Mouse (Mus musculus): ENCODE results near the gene Prpf19. TPM values are rescaled to one million over a fixed set of nuclear protein-coding genes. Genes with fewer than 3 reads are reported as not detected.
A peak's percentile ranks its signal among the peaks of the same experiment; 100 is the strongest.

The Prpf19 gene
- 45.5 TPM in 2 replicates for polyA plus RNA-seq (2014; fragmentation: Nextera tagmentation; extraction: Ambion mirVana)

DNA sequence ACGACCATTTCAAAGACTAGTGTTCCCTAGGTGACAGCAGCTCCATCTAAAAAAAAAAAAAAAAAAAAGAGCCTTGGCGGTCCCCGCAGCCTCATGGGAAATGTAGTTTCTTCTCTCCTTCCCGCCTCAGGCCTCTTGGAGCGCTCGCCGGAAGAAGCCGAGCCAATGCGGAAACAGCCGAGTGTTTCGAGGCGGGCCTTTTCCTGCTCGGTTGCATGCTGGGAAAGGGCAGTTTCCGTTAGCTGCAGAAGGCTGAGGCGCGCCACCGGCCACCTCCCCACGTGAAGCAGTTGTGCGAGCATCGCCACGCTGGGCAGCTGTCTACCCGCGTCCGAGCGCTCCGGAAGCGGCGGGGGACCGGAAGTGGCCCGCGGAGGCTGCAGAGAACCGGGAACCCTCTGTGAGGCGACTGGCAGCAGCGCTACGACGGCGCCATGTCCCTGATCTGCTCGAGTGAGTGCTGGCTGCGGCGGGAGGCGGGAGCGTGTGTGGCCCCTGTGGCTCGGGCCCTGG lies at the start of gene Prpf19:
Prpf19 (plus strand) TSS at position 216 of the 513 bp plus-strand sequence.
- Histone ChIP-seq H3K4me3 (ENCODE audit: low read depth, low read length) (peak within 1 kb of the TSS; percentile 73), H3K27ac (ENCODE audit: low read depth) (peak within 1 kb of the TSS; percentile 88), H3K4me2 (ENCODE audit: low read length) (peak within 1 kb of the TSS; percentile 88), H3K27me3 (replicated peaks; ENCODE audit: control insufficient read depth, insufficient read depth, low read length) (no peaks in the 10 kb centered on the region), H3K9me3 (ENCODE audit: control insufficient read depth, low read length) (no peaks in the 10 kb centered on the region), H3K9ac (ENCODE audit: low read length) (peak within 1 kb of the TSS; percentile 81), H3K36me3 (ENCODE audit: control insufficient read depth, insufficient read depth, low read length) (peaks cover 29% of the 10 kb centered on the region), H3K4me1 (replicated peaks; ENCODE audit: control insufficient read depth, insufficient read depth, low read length) (peaks cover 11% of the 10 kb centered on the region)
- DNase-seq (ENCODE audit: low spot score) (peak; percentile 97), ATAC-seq (replicated peaks; ENCODE audit: low FRiP score, low TSS enrichment, low read depth) (peak; percentile 95)
- WGBS: under 1% methylated on average over 43 of the region's 43 CpGs

DNA sequence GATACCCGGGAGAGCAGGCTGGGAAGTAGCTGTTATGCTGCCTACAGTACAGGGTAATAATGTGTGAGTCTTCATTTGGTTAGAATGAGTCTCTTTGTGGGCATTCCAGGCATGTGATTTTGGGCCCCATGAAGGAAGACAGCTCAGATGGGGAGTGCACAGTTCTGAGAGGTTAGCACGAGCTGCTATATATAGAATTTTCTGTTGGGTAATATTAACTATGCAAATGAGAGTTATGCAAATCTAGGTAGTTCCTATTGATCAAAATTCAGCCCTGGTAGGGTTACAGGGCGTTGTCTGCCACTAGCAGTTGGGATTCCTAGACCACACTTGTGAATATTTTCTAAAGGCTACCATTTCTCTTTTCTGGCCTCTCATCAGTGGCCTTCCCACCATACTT lies 49.6 kb upstream of the Prpf19 start:
- no peaks in the 10 kb centered on the region for H3K36me3 ChIP-seq (ENCODE audit: control insufficient read depth, insufficient read depth, low read length)
- no peak overlapping the region for H3K9ac ChIP-seq (ENCODE audit: low read length)
- H3K27ac ChIP-seq (ENCODE audit: low read depth): no peak overlapping the region
- no peak overlapping the region for H3K4me2 ChIP-seq (ENCODE audit: low read length)
- WGBS: 81% methylated on average over 3 of the region's 3 CpGs
- no peaks in the 10 kb centered on the region for H3K27me3 ChIP-seq (replicated peaks; ENCODE audit: control insufficient read depth, insufficient read depth, low read length)
- H3K4me3 ChIP-seq (ENCODE audit: low read depth, low read length): no peak overlapping the region
- no peaks in the 10 kb centered on the region for H3K9me3 ChIP-seq (ENCODE audit: control insufficient read depth, low read length)
- H3K4me1 ChIP-seq (replicated peaks; ENCODE audit: control insufficient read depth, insufficient read depth, low read length): no peaks in the 10 kb centered on the region
- DNase-seq (ENCODE audit: low spot score): no peak
- ATAC-seq (replicated peaks; ENCODE audit: low FRiP score, low TSS enrichment, low read depth): no peak

DNA sequence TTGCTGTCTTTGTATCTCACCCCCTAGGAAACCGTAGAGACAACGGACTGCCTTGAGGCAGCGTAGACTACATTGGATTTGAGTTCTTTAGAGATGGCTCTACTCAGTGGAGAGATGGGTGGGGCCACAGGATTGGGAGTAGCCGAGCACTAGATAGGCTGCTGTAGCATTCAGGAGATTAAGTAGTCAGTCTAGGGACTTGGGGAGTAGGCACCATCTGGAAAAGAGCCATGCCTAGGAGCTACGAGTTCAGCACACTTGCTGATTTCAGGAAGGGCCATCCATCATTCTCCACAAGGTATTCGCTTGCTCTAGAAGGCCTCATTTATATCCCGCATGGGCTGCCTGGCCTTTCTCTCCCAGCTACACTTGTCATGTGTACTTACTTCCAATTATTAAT lies 48.9 kb upstream of the Prpf19 start:
- no peak overlapping the region for H3K27ac ChIP-seq (ENCODE audit: low read depth)
- H3K27me3 ChIP-seq (replicated peaks; ENCODE audit: control insufficient read depth, insufficient read depth, low read length): no peaks in the 10 kb centered on the region
- H3K4me2 ChIP-seq (ENCODE audit: low read length): no peak overlapping the region
- H3K9ac ChIP-seq (ENCODE audit: low read length): no peak overlapping the region
- 66% methylated on average over 7 of the region's 7 CpGs for WGBS
- ATAC-seq (replicated peaks; ENCODE audit: low FRiP score, low TSS enrichment, low read depth) (no peak), DNase-seq (ENCODE audit: low spot score) (no peak)
- no peaks in the 10 kb centered on the region for H3K9me3 ChIP-seq (ENCODE audit: control insufficient read depth, low read length)
- H3K4me3 ChIP-seq (ENCODE audit: low read depth, low read length): no peak overlapping the region
- no peaks in the 10 kb centered on the region for H3K36me3 ChIP-seq (ENCODE audit: control insufficient read depth, insufficient read depth, low read length)
- H3K4me1 ChIP-seq (replicated peaks; ENCODE audit: control insufficient read depth, insufficient read depth, low read length): no peaks in the 10 kb centered on the region

DNA sequence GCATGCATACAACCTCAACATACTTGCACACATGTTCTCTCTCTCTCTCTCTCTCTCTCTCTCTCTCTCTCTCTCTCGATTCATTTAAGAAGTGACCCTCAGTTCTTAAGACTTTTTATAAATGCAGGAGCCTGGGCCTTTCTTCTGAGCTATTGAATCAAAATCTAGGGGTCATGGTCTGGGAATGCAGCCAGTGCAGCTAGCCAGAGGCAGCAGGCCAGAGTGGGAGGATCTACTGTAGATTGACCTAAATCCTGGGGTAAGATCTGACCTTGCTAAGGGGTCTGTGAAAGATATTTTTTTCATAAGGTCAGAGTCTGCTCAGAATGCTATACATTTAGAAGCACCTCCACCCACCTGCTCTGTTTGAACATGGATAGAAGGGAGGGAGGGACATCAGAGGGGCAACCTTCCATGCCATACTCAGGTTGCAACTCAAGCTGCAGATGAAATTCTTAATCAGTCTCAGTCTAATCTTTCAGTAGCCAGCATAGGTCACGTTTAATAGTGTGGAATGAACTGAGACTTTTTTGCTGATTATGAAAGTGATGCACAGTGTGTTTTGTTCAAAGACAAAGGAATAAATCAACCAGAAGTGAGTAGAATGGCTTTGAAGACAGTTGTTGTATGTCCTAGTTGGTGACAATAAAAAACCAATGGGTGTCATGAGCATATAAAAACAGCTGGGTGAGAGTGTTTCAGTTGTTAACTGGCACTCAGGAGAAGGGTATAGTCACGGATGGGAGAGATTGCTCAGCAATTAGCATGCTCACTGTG lies 47.5 kb upstream of the Prpf19 start:
- H3K4me1 ChIP-seq (replicated peaks; ENCODE audit: control insufficient read depth, insufficient read depth, low read length): no peaks in the 10 kb centered on the region
- H3K9me3 ChIP-seq (ENCODE audit: control insufficient read depth, low read length): no peaks in the 10 kb centered on the region
- WGBS: 57% methylated on average over 3 of the region's 3 CpGs
- ATAC-seq (replicated peaks; ENCODE audit: low FRiP score, low TSS enrichment, low read depth): no peak
- H3K4me2 ChIP-seq (ENCODE audit: low read length): no peak overlapping the region
- no peak overlapping the region for H3K27ac ChIP-seq (ENCODE audit: low read depth)
- no peak overlapping the region for H3K4me3 ChIP-seq (ENCODE audit: low read depth, low read length)
- no peak overlapping the region for H3K9ac ChIP-seq (ENCODE audit: low read length)
- H3K36me3 ChIP-seq (ENCODE audit: control insufficient read depth, insufficient read depth, low read length): no peaks in the 10 kb centered on the region
- no peak for DNase-seq (ENCODE audit: low spot score)
- H3K27me3 ChIP-seq (replicated peaks; ENCODE audit: control insufficient read depth, insufficient read depth, low read length): no peaks in the 10 kb centered on the region

DNA sequence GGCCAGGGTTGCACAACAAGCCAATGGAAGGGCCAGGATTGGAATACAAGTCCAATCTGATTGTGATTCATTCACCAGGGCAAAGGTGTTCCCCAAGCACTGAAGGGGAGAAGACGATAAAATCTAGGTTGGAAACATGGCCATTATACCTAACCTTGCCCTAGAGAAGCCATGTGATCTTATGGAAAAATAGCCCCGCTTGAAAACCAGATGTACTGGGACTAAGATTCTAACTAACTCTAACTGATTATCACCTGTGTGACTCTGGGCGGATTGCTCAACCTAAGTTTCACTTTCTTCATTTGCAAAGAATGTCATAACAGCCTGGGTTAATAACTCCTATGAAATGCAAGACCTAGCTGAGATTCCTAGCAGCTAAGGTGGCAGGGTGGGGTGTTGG lies 39.6 kb upstream of the Prpf19 start:
- 84% methylated on average over 3 of the region's 3 CpGs for WGBS
- H3K9me3 ChIP-seq (ENCODE audit: control insufficient read depth, low read length): no peaks in the 10 kb centered on the region
- H3K4me2 ChIP-seq (ENCODE audit: low read length): no peak overlapping the region
- no peak for ATAC-seq (replicated peaks; ENCODE audit: low FRiP score, low TSS enrichment, low read depth)
- H3K27ac ChIP-seq (ENCODE audit: low read depth): no peak overlapping the region
- H3K4me3 ChIP-seq (ENCODE audit: low read depth, low read length): no peak overlapping the region
- no peaks in the 10 kb centered on the region for H3K27me3 ChIP-seq (replicated peaks; ENCODE audit: control insufficient read depth, insufficient read depth, low read length)
- H3K4me1 ChIP-seq (replicated peaks; ENCODE audit: control insufficient read depth, insufficient read depth, low read length): no peaks in the 10 kb centered on the region
- no peak for DNase-seq (ENCODE audit: low spot score)
- no peak overlapping the region for H3K9ac ChIP-seq (ENCODE audit: low read length)
- H3K36me3 ChIP-seq (ENCODE audit: control insufficient read depth, insufficient read depth, low read length): peaks cover 41% of the 10 kb centered on the region

DNA sequence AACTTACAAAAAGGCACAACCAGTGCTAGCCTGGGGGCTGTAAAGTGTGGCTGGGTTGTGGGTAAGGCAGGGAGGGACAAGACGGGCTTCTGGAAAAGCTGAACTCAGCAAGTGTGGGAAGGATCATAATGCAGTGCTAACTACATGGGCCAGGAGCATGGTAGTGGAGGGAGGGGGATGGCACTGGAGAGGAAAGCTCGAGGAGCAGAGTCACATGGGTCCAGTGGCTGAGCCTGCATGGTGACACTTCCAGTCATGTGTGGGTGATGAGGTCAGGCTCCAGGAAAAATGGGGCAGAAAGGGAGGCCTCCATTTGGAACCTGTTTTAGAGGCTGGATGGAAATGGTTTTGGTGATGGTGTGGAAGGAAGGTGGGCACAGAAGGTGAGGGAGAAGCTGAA lies 38.5 kb upstream of the Prpf19 start:
- ATAC-seq (replicated peaks; ENCODE audit: low FRiP score, low TSS enrichment, low read depth) (no peak), DNase-seq (ENCODE audit: low spot score) (no peak)
- H3K27ac ChIP-seq (ENCODE audit: low read depth): no peak overlapping the region
- no peak overlapping the region for H3K4me3 ChIP-seq (ENCODE audit: low read depth, low read length)
- no peaks in the 10 kb centered on the region for H3K27me3 ChIP-seq (replicated peaks; ENCODE audit: control insufficient read depth, insufficient read depth, low read length)
- no peak overlapping the region for H3K4me2 ChIP-seq (ENCODE audit: low read length)
- H3K9ac ChIP-seq (ENCODE audit: low read length): no peak overlapping the region
- H3K9me3 ChIP-seq (ENCODE audit: control insufficient read depth, low read length): no peaks in the 10 kb centered on the region
- WGBS: 52% methylated on average over 2 of the region's 2 CpGs
- peaks cover 52% of the 10 kb centered on the region for H3K36me3 ChIP-seq (ENCODE audit: control insufficient read depth, insufficient read depth, low read length)
- no peaks in the 10 kb centered on the region for H3K4me1 ChIP-seq (replicated peaks; ENCODE audit: control insufficient read depth, insufficient read depth, low read length)

DNA sequence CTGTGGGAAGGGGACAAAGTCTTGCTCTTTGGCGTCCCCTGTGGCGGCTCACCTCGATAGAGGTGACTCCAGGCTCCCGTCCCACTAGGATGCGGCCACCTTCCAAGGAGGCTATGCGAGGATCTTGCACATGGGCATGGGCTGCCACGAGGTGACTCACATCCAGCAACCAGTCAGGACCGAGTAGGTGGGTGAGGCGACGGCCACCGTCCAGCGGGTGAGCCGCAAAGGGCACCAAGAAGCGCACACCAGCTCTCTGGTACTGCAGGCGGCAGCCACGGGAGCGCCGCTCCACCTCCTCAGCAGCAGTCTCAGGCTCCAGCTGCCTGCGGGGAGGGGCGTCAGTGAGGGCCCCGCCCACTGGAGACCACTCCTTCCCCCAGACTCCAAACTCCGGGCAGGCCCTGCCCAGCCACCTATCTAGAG lies 34.9 kb upstream of the Prpf19 start:
- 0 out of 2 replicates have a peak, but pooled peaks have one; percentile 10 for ATAC-seq (replicated peaks; ENCODE audit: low FRiP score, low TSS enrichment, low read depth)
- Histone ChIP-seq H3K4me3 (ENCODE audit: low read depth, low read length) (no peak overlapping the region), H3K27ac (ENCODE audit: low read depth) (no peak overlapping the region), H3K9ac (ENCODE audit: low read length) (no peak overlapping the region), H3K4me1 (replicated peaks; ENCODE audit: control insufficient read depth, insufficient read depth, low read length) (no peaks in the 10 kb centered on the region), H3K4me2 (ENCODE audit: low read length) (no peak overlapping the region), H3K36me3 (ENCODE audit: control insufficient read depth, insufficient read depth, low read length) (peaks cover 87% of the 10 kb centered on the region), H3K9me3 (ENCODE audit: control insufficient read depth, low read length) (no peaks in the 10 kb centered on the region), H3K27me3 (replicated peaks; ENCODE audit: control insufficient read depth, insufficient read depth, low read length) (no peaks in the 10 kb centered on the region)
- whole genome bisulfite sequencing: 49% methylated on average over 21 of the region's 22 CpGs
- no peak for DNase-seq (ENCODE audit: low spot score)

DNA sequence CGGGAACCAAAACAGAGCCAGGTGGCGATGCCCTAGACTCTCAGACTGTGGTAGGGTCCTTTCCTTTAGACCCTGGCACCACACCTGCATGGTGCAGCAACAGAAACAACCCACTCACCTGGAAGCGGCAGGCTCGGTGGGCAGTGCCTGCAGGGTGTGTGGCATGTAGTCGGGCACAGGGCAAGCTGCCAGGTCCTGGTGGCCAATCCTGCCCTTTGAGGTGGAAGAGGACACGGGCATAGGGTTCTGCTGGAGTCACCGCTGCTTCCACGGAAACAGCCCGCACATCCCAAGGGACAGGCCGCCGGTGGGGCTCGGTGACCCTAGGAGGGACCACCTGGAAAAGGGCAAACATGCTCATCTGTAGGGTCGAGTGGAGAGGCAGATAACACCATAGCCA lies 28.7 kb upstream of the Prpf19 start:
- no peak overlapping the region for H3K9ac ChIP-seq (ENCODE audit: low read length)
- no peaks in the 10 kb centered on the region for H3K9me3 ChIP-seq (ENCODE audit: control insufficient read depth, low read length)
- H3K27ac ChIP-seq (ENCODE audit: low read depth): no peak overlapping the region
- H3K4me1 ChIP-seq (replicated peaks; ENCODE audit: control insufficient read depth, insufficient read depth, low read length): peaks cover 21% of the 10 kb centered on the region
- no peaks in the 10 kb centered on the region for H3K27me3 ChIP-seq (replicated peaks; ENCODE audit: control insufficient read depth, insufficient read depth, low read length)
- ATAC-seq (replicated peaks; ENCODE audit: low FRiP score, low TSS enrichment, low read depth) (no peak), DNase-seq (ENCODE audit: low spot score) (no peak)
- no peak overlapping the region for H3K4me3 ChIP-seq (ENCODE audit: low read depth, low read length)
- H3K36me3 ChIP-seq (ENCODE audit: control insufficient read depth, insufficient read depth, low read length): peaks cover 65% of the 10 kb centered on the region
- WGBS: 94% methylated on average over 13 of the region's 13 CpGs
- no peak overlapping the region for H3K4me2 ChIP-seq (ENCODE audit: low read length)

Data from intestine, embryonic 14.5 days (tissue).